Mouse (Mus musculus): ENCODE measurements at regions not wholly inside any gene's neighbourhood (a gene's known extent, or its start where the extent isn't known, plus 50 kb on each side); places are given as distances from the start of the nearest gene placed in this dataset.

- no peak for ATAC-seq (ENCODE audit: insufficient number of reproducible peaks, low FRiP score)
- no peaks in the 10 kb centered on the region for H3K27me3 ChIP-seq (replicated peaks)
- WGBS, result 65% methylated on average over 5 of the region's 5 CpGs
- H3K4me1 ChIP-seq (replicated peaks), result peaks cover 17% of the 10 kb centered on the region; the same call in 1 of the 2 replicates
- no peak overlapping the region for H3K9ac ChIP-seq
- no peak overlapping the region for H3K4me2 ChIP-seq
- H3K9me3 ChIP-seq (replicated peaks), result no peaks in the 10 kb centered on the region
- no peak overlapping the region for H3K27ac ChIP-seq (ENCODE audit: poor library complexity, severe bottlenecking)
- H3K4me3 ChIP-seq, result no peak overlapping the region
- H3K36me3 ChIP-seq, result no peaks in the 10 kb centered on the region
Measured at GRCm38 (mm10) chr2:51279396-51280045, 130.6 kb upstream of the Rnd3 start.

GRCm38 (mm10) chr2:51278824-51279223 lies 129.9 kb upstream of the Rnd3 start:
- no peaks in the 10 kb centered on the region for H3K27me3 ChIP-seq (replicated peaks)
- no peak overlapping the region for H3K27ac ChIP-seq (ENCODE audit: poor library complexity, severe bottlenecking)
- H3K4me1 ChIP-seq (replicated peaks), result peaks cover 17% of the 10 kb centered on the region; the same call in 1 of the 2 replicates
- H3K4me3 ChIP-seq, result no peak overlapping the region
- 56% methylated on average over 1 of the region's 1 CpGs for WGBS
- no peak for ATAC-seq (ENCODE audit: insufficient number of reproducible peaks, low FRiP score)
- no peak overlapping the region for H3K4me2 ChIP-seq
- H3K36me3 ChIP-seq, result no peaks in the 10 kb centered on the region
- H3K9ac ChIP-seq, result no peak overlapping the region
- no peaks in the 10 kb centered on the region for H3K9me3 ChIP-seq (replicated peaks)

- H3K4me3 ChIP-seq, result no peak overlapping the region
Measured at GRCm38 (mm10) chr2:51278356-51278755, 129.4 kb upstream of the Rnd3 start.

GRCm38 (mm10) chr2:51276591-51276990 lies 127.7 kb upstream of the Rnd3 start:
- H3K36me3 ChIP-seq, result no peaks in the 10 kb centered on the region
- no peak overlapping the region for H3K27ac ChIP-seq (ENCODE audit: poor library complexity, severe bottlenecking)
- H3K27me3 ChIP-seq (replicated peaks), result no peaks in the 10 kb centered on the region
- no peak for ATAC-seq (ENCODE audit: insufficient number of reproducible peaks, low FRiP score)
- WGBS, result 56% methylated on average over 2 of the region's 2 CpGs
- H3K4me3 ChIP-seq, result no peak overlapping the region
- H3K4me2 ChIP-seq, result no peak overlapping the region
- H3K4me1 ChIP-seq (replicated peaks), result peaks cover 9% of the 10 kb centered on the region; the same call in 1 of the 2 replicates
- no peaks in the 10 kb centered on the region for H3K9me3 ChIP-seq (replicated peaks)
- H3K9ac ChIP-seq, result no peak overlapping the region

More at GRCm38 (mm10) chr2:51278356-51278755, 129.4 kb upstream of the Rnd3 start:
- Histone ChIP-seq H3K36me3 (no peaks in the 10 kb centered on the region), H3K4me1 (replicated peaks) (peaks cover 17% of the 10 kb centered on the region; the same call in 1 of the 2 replicates), H3K9me3 (replicated peaks) (no peaks in the 10 kb centered on the region), H3K27me3 (replicated peaks) (no peaks in the 10 kb centered on the region), H3K4me2 (no peak overlapping the region), H3K9ac (no peak overlapping the region), H3K27ac (ENCODE audit: poor library complexity, severe bottlenecking) (no peak overlapping the region)
- no peak for ATAC-seq (ENCODE audit: insufficient number of reproducible peaks, low FRiP score)
- WGBS, result 75% methylated on average over 4 of the region's 4 CpGs

- peaks cover 5% of the 10 kb centered on the region; the same call in 1 of the 2 replicates for H3K4me1 ChIP-seq (replicated peaks)
- no peak overlapping the region for H3K4me3 ChIP-seq
- H3K27ac ChIP-seq (ENCODE audit: poor library complexity, severe bottlenecking), result no peak overlapping the region
- H3K4me2 ChIP-seq, result no peak overlapping the region
- no peak for ATAC-seq (ENCODE audit: insufficient number of reproducible peaks, low FRiP score)
- 84% methylated on average over 5 of the region's 5 CpGs for WGBS
- H3K36me3 ChIP-seq, result no peaks in the 10 kb centered on the region
- H3K27me3 ChIP-seq (replicated peaks), result no peaks in the 10 kb centered on the region
- H3K9ac ChIP-seq, result no peak overlapping the region
- H3K9me3 ChIP-seq (replicated peaks), result no peaks in the 10 kb centered on the region
Measured at GRCm38 (mm10) chr2:51273300-51273699, 124.4 kb upstream of the Rnd3 start.

- Histone ChIP-seq H3K27ac (ENCODE audit: poor library complexity, severe bottlenecking) (no peak overlapping the region), H3K9ac (no peak overlapping the region), H3K4me1 (replicated peaks) (no peaks in the 10 kb centered on the region), H3K36me3 (no peaks in the 10 kb centered on the region), H3K4me2 (no peak overlapping the region), H3K9me3 (replicated peaks) (no peaks in the 10 kb centered on the region), H3K4me3 (no peak overlapping the region), H3K27me3 (replicated peaks) (no peaks in the 10 kb centered on the region)
- no peak for ATAC-seq (ENCODE audit: insufficient number of reproducible peaks, low FRiP score)
- WGBS, result 55% methylated on average over 2 of the region's 2 CpGs
Measured at GRCm38 (mm10) chr2:51268532-51268931, 119.6 kb upstream of the Rnd3 start.

GRCm38 (mm10) chr2:51267662-51268061 lies 118.8 kb upstream of the Rnd3 start:
- Histone ChIP-seq H3K4me3 (no peak overlapping the region), H3K4me1 (replicated peaks) (no peaks in the 10 kb centered on the region), H3K27ac (ENCODE audit: poor library complexity, severe bottlenecking) (no peak overlapping the region), H3K27me3 (replicated peaks) (no peaks in the 10 kb centered on the region), H3K36me3 (no peaks in the 10 kb centered on the region), H3K4me2 (no peak overlapping the region), H3K9ac (no peak overlapping the region), H3K9me3 (replicated peaks) (no peaks in the 10 kb centered on the region)
- 63% methylated on average over 5 of the region's 5 CpGs for WGBS
- no peak for ATAC-seq (ENCODE audit: insufficient number of reproducible peaks, low FRiP score)

GRCm38 (mm10) chr2:51262506-51262905 lies 113.6 kb upstream of the Rnd3 start:
- Histone ChIP-seq H3K27me3 (replicated peaks) (no peaks in the 10 kb centered on the region), H3K36me3 (no peaks in the 10 kb centered on the region), H3K9me3 (replicated peaks) (no peaks in the 10 kb centered on the region), H3K4me2 (no peak overlapping the region), H3K4me3 (no peak overlapping the region), H3K4me1 (replicated peaks) (peaks cover 6% of the 10 kb centered on the region; the same call in 1 of the 2 replicates), H3K27ac (ENCODE audit: poor library complexity, severe bottlenecking) (no peak overlapping the region), H3K9ac (no peak overlapping the region)
- ATAC-seq (ENCODE audit: insufficient number of reproducible peaks, low FRiP score), result no peak
- WGBS, result 84% methylated on average over 1 of the region's 1 CpGs

- Histone ChIP-seq H3K9me3 (replicated peaks) (no peaks in the 10 kb centered on the region), H3K36me3 (no peaks in the 10 kb centered on the region), H3K9ac (no peak overlapping the region), H3K27me3 (replicated peaks) (no peaks in the 10 kb centered on the region), H3K4me3 (no peak overlapping the region), H3K4me2 (no peak overlapping the region), H3K27ac (ENCODE audit: poor library complexity, severe bottlenecking) (no peak overlapping the region), H3K4me1 (replicated peaks) (peaks cover 8% of the 10 kb centered on the region; the same call in 1 of the 2 replicates)
- no peak for ATAC-seq (ENCODE audit: insufficient number of reproducible peaks, low FRiP score)
- 77% methylated on average over 6 of the region's 6 CpGs for WGBS
Measured at GRCm38 (mm10) chr2:51250798-51251197, 101.9 kb upstream of the Rnd3 start.

GRCm38 (mm10) chr2:51241573-51241972 lies 92.7 kb upstream of the Rnd3 start:
- no peak overlapping the region for H3K4me3 ChIP-seq
- 75% methylated on average over 5 of the region's 5 CpGs for WGBS
- no peak overlapping the region for H3K27ac ChIP-seq (ENCODE audit: poor library complexity, severe bottlenecking)
- no peaks in the 10 kb centered on the region for H3K9me3 ChIP-seq (replicated peaks)
- no peak overlapping the region for H3K4me2 ChIP-seq
- no peaks in the 10 kb centered on the region for H3K36me3 ChIP-seq
- 0 out of 2 replicates have a peak, but pooled peaks cover 3% of the 10 kb centered on the region for H3K4me1 ChIP-seq (replicated peaks)
- ATAC-seq (ENCODE audit: insufficient number of reproducible peaks, low FRiP score), result no peak
- H3K27me3 ChIP-seq (replicated peaks), result no peaks in the 10 kb centered on the region
- H3K9ac ChIP-seq, result no peak overlapping the region

GRCm38 (mm10) chr2:51240000-51240399 lies 91.1 kb upstream of the Rnd3 start:
- Histone ChIP-seq H3K4me3 (no peak overlapping the region), H3K4me1 (replicated peaks) (0 out of 2 replicates have a peak, but pooled peaks cover 3% of the 10 kb centered on the region), H3K9me3 (replicated peaks) (no peaks in the 10 kb centered on the region), H3K36me3 (no peaks in the 10 kb centered on the region), H3K27ac (ENCODE audit: poor library complexity, severe bottlenecking) (no peak overlapping the region), H3K27me3 (replicated peaks) (no peaks in the 10 kb centered on the region), H3K9ac (no peak overlapping the region), H3K4me2 (no peak overlapping the region)
- no peak for ATAC-seq (ENCODE audit: insufficient number of reproducible peaks, low FRiP score)
- 86% methylated on average over 1 of the region's 1 CpGs for WGBS

- Histone ChIP-seq H3K4me3 (no peak overlapping the region), H3K9me3 (replicated peaks) (no peaks in the 10 kb centered on the region), H3K36me3 (no peaks in the 10 kb centered on the region), H3K27ac (ENCODE audit: poor library complexity, severe bottlenecking) (no peak overlapping the region), H3K27me3 (replicated peaks) (no peaks in the 10 kb centered on the region), H3K4me2 (no peak overlapping the region), H3K9ac (no peak overlapping the region), H3K4me1 (replicated peaks) (0 out of 2 replicates have a peak, but pooled peaks cover 3% of the 10 kb centered on the region)
- ATAC-seq (ENCODE audit: insufficient number of reproducible peaks, low FRiP score), result no peak
- 27% methylated on average over 4 of the region's 4 CpGs for WGBS
Measured at GRCm38 (mm10) chr2:51238992-51239391, 90.1 kb upstream of the Rnd3 start.

Measured in heart, embryonic 12.5 days (tissue).